Mouse (Mus musculus): ENCODE measurements around the gene Kif9. TPM values are rescaled to one million over a fixed set of nuclear protein-coding genes. Genes with fewer than 3 reads are reported as not detected.

The Kif9 gene
- 0.45 TPM for polyA plus RNA-seq (2014; fragmentation: Illumina TruSeq; extraction: RNeasy Lipid Tissue Mini Kit (QIAGEN cat#74804); ENCODE audit: low read depth, low replicate concordance)

DNA sequence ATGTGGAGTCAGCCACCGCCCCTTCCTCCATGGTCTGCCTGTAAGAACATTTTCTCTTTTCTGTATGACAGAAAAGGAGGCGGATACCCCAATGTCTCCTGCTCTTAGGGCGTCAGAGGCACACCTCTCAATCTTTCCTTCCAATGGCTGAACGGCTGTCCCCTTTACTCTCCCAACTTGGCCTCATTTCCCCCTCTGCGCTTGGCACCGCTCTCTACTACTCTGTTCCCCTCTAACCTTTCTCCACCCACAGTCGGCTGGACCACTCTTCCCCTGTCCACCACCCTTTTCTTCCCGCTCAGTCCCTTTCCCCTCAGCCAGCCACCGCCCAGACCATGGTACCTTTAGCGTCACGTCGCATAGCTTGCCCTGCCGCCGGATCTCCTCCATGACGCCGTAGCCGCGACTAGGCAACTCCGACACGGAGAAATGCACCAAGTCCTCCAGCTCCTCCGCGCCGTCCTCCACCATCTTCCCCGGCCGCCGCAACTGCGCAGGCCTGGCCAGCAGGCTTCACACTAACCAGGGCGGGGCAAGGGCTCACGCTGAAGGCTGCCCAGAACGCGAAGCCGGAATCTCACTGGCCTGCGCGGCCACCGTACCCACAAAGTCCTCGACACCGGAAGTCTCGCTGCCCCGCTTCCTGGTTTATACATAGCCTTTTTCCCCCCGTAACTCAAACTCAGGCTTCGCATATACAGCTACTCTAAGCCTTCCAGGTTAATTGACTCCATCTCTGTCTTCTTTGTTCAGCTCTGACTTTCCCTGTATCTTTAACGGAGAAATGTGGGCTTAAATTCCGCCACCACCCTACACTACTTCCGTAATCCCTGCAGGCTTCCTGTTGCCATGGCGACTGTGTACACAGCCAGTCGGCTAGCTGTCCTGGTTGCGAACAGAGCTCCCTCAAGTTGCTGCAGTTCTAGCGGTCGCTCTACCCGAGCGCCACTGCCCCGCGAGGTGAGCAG is at the start of gene Kif9, which contains the start of gene Klhl18:
Kif9 (plus strand) TSS at position 835 of the 968 bp plus-strand sequence.
Klhl18 (minus strand) TSS at position 571 of the 968 bp plus-strand sequence.

DNA sequence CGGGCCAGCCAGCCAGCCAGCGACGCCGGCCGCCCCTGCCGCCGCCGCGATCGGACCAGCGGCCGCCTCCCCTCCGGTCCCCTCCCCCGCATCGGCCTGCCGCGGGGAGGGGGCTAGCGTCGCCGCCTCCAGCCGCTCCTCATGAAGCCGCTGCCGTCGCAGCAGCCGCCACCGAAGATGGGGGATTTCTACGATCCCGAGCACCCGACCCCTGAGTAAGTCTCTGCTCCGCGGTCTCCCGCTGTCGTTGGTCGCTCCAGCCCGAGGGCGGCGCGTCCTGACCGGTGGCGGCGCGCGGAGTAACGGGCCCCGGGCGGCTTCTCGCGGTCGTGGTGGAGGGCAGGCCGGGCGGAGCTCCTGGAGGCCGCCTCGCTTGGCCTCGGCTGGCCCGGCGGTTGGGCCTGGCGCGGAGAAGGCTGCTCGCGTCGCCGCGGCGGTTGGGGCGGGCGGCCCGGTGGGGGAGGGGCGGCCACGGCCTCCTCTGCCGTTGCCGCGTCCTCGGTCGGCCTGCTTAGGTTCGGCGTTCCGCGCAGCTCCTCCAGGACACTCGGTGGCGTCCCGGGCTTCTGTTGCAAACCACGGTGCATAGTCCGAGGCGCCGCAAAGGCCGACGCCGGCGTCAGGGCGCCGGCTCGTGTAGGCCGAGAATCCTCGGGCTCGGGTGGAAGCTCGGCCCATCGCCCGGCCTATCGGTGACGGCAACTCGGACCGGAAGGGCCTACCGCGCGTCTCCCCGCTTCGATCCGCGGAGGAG is 56.0 kb downstream of the Kif9 start, which contains the start of gene Setd2:
Setd2 (plus strand) TSS at position 60 of the 754 bp plus-strand sequence.

Other genes starting within 250 kb of the Kif9 start
- 0.16 TPM for gene Cspg5, start 233.2 kb upstream of the Kif9 start, polyA plus RNA-seq (2014; fragmentation: Illumina TruSeq; extraction: RNeasy Lipid Tissue Mini Kit (QIAGEN cat#74804); ENCODE audit: low read depth, low replicate concordance)
- gene Elp6, start 171.8 kb upstream of the Kif9 start, polyA plus RNA-seq (2014; fragmentation: Illumina TruSeq; extraction: RNeasy Lipid Tissue Mini Kit (QIAGEN cat#74804); ENCODE audit: low read depth, low replicate concordance) = 1.2 TPM
- gene Scap, start 143.7 kb upstream of the Kif9 start, polyA plus RNA-seq (2014; fragmentation: Illumina TruSeq; extraction: RNeasy Lipid Tissue Mini Kit (QIAGEN cat#74804); ENCODE audit: low read depth, low replicate concordance) = 4.2 TPM
- 0.32 TPM for gene Ptpn23, start 68.7 kb upstream of the Kif9 start, polyA plus RNA-seq (2014; fragmentation: Illumina TruSeq; extraction: RNeasy Lipid Tissue Mini Kit (QIAGEN cat#74804); ENCODE audit: low read depth, low replicate concordance)
- not detected for gene Ngp, start 57.2 kb upstream of the Kif9 start, polyA plus RNA-seq (2014; fragmentation: Illumina TruSeq; extraction: RNeasy Lipid Tissue Mini Kit (QIAGEN cat#74804); ENCODE audit: low read depth, low replicate concordance)
- gene Klhl18, start 264 bp upstream of the Kif9 start, polyA plus RNA-seq (2014; fragmentation: Illumina TruSeq; extraction: RNeasy Lipid Tissue Mini Kit (QIAGEN cat#74804); ENCODE audit: low read depth, low replicate concordance) = 1.9 TPM
- gene Setd2, start 55.6 kb downstream of the Kif9 start, polyA plus RNA-seq (2014; fragmentation: Illumina TruSeq; extraction: RNeasy Lipid Tissue Mini Kit (QIAGEN cat#74804); ENCODE audit: low read depth, low replicate concordance) = 26.6 TPM
- gene Nradd, start 147.5 kb downstream of the Kif9 start, polyA plus RNA-seq (2014; fragmentation: Illumina TruSeq; extraction: RNeasy Lipid Tissue Mini Kit (QIAGEN cat#74804); ENCODE audit: low read depth, low replicate concordance) = not detected
- gene Nbeal2, start 177.2 kb downstream of the Kif9 start, polyA plus RNA-seq (2014; fragmentation: Illumina TruSeq; extraction: RNeasy Lipid Tissue Mini Kit (QIAGEN cat#74804); ENCODE audit: low read depth, low replicate concordance) = 1.2 TPM
- 1.9 TPM for gene Ccdc12, start 179.5 kb downstream of the Kif9 start, polyA plus RNA-seq (2014; fragmentation: Illumina TruSeq; extraction: RNeasy Lipid Tissue Mini Kit (QIAGEN cat#74804); ENCODE audit: low read depth, low replicate concordance)

Data from liver, adult 10 weeks (tissue).